Mouse (Mus musculus) cerebral cortex, adult 2 months (tissue): ENCODE data around the gene Rnasel.

ENCODE experiments used
- WGBS: fragments of 180-500 bp; shearing (Covaris S2); methylation state at CpG from one replicate; pipeline ENCODE4 v1.1.7; 2018; 5-methylcytosine and 5-hydroxymethylcytosine counted together

The Rnasel gene

DNA sequence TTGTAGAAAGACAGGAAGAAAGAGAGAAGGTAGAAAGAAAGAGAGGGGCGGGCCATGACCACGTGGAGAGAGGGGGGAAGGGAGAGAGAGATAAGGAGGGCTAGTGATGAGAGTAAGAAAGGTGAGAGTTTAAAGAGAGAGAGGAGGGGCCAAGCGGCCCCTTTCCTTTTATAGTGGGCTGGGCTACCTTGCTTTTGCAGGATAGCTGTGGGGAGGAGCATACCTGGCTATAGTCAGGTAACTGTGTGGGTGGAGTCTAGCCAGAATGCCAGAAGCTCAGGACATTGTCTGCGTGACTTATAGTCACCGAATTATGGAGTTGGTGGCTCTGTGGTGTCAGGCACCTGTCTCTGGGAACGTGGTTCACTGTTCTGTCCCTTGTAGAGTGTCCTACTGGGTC, 20.3 kb downstream of the Rnasel start:
- 68% methylated on average over 6 of the region's 6 CpGs for WGBS

DNA sequence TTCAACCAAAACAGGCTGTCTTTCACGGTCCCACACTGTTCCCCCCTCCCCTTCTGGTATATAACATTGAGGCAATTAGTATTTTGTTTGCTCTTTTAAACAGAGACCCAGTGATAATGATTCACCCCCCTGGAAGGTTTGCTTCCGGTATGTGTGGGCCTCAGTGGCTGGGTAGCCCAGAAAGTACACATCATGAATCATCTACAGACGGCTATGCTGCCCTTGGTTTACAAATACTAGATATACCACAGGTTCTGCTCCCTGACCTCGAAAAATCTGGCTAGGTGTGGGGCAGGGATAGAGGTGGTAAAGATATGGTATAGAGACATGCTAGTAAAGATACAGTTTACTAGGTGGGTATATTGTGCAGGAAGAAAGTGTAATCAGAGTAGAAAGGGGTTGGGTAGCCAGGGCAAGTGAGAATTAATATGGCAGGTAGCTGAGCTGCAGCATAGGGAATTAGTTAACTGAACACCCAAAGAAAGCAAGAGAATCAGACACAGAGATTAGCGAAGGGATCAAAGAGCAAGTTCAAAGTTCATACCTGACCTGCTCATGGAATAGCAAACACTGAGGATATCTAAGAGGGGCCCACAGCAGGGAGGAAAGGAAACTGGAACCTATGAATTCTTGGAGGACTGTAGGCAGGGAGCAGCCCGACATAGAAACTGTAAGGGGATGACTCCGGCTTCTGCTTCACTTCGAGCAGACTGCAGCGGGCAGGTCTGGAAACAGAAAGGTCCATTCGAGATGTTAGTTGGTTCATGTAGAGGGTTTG, 21.0 kb downstream of the Rnasel start:
- WGBS: 89% methylated on average over 10 of the region's 10 CpGs

DNA sequence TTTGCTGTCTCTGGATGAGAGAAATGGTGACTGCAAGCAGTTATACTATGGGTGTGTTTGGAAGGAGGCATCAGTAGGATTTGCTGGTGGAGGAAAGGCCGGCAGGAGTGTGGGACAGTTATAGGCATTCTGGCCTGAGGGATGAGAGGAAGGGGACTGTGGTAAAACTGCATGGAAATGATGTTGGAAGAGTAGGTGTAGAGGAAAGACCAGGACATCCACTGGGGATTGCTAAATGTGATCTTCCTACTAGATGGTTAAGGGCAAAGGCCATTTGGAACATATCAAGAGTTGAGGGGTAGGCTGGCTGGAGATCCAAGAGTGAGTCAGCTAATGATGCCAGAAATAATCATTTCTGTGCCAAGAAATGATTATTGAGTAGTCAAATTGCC, 21.5 kb downstream of the Rnasel start:
- WGBS: 100% methylated on average over 1 of the region's 1 CpGs

DNA sequence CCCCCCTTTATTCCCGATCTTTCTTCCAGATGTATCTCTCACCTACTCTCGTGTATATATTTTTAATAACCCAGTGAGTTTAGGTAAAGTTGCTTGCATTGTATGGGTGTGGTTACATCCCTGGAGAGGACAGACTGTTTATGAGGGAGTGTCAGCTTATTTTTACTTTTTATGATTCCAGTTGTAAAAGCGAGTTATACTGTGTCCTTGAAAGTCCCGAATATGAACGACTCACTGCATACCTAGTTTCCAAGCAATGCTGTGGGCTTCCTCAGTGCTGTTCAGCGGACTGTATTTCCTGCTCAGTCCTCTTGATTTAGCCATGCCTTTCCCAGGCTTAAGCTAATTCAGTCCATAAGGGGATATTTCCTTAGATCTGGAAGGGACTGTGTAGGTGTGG, 25.9 kb downstream of the Rnasel start:
- 78% methylated on average over 6 of the region's 6 CpGs for WGBS

DNA sequence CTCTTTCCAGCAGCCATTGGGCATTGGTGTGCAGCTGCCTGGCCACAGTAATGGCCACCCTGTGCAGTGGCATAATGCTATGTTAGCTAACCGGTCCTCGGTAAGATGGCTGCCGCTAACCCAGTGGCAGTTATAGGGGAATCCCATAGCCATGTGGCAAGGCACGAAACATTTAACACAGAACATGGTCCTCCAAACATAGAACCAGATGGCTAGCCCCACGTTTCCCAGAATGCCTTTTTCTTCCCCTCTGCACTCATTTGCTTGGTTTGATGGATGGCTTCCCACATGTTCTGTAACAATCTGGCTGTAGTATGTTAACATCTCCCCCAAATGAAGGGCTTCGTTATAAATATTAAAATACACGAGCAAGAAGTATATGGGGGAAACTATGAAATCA, 27.0 kb downstream of the Rnasel start:
- 66% methylated on average over 7 of the region's 7 CpGs for WGBS

DNA sequence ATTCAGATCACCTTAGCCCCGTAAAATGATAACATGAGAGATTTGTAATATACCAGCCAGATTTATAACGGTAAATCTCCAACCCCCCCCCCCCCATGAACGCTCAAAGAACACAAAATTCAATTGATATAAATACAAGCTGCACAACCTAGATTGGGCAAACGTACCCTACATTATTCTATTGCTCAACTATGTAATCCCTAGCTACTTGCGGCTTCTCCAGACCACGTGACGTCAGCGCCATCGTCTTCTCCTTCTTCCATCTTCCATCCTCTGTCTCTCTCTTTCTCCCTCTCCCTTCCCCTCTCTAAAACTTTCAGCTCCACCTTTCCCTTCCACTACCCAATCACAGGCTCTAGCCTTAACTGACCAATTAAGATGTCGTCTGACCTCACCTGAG, 29.0 kb downstream of the Rnasel start:
- WGBS: 93% methylated on average over 10 of the region's 10 CpGs

DNA sequence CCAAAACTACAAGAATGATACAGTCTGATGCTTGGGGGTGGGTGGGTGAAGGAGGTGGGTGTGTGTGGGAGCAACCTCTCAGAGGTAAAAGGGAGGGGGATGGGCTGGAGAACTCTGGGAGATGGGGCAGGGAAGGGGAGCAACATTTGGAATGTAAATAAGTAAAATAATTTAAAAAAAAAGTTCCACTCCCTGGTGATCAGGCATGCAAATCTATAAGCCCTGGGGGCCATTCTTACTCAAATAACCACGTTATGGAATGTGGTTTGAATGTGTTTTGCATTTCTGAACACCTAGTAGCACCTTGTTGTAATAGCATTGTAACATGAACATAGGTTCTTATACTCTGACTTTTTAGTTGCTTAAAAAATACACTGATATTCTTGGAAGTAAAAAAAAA, 34.1 kb downstream of the Rnasel start:
- 79% methylated on average over 1 of the region's 1 CpGs for WGBS

DNA sequence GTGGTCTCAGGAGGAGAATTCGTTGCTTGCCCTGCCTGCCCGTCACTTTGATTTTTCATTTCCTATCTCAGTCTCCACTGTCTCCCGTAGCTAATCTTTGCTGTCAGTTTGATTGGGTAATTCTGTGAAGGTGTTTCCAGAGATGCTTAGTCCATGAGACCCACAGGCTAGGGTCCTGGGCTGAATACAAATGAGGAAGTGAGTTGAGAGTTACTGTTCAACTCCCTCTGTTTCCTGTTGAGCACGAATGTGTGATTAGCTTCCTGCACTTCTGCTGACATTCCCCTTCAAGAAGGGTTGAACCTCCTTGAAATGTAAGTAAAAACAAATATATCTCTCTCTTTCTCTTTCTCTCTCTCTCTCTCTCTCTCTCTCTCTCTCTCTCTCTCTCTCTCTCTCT, 36.4 kb downstream of the Rnasel start:
- 79% methylated on average over 4 of the region's 4 CpGs for WGBS

DNA sequence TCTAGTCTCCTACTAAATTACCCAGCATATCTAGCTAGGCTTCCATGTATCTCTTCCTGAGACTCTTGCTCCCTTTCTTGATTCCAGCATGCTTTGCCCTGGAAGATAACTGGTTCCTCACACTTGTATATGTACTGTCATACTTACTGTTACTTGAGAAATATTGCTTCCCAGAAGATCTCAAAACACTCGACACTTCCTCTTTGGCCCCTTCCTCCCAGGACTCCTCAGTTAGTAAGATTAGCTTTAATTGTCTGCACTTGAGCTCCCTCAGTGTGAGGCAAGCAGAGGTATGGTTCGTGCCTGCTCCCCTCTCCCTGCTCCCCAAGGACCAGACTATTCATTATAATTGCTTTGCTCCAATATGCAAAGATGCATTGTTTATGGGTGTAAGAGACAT, 41.5 kb downstream of the Rnasel start:
- WGBS: 81% methylated on average over 2 of the region's 2 CpGs

DNA sequence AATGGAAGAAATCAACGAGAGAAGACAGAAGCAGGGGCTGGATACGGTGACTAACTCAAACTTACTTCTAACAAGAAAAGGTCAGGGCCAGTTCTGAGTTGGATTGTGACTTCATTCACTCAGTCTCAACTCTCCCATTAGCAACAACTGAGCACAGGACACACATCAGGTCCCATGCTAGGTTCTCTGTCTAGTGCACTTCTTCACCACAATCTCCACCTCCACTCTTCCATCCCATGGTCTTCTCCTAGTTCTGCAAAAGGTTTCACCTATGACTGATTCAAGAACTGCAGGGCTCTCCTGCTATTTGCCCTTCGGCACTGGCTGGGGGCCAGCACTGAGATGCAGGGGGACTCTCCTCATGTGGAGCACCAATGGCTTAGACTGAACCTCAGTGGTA, 45.0 kb downstream of the Rnasel start:
- 86% methylated on average over 3 of the region's 3 CpGs for WGBS

DNA sequence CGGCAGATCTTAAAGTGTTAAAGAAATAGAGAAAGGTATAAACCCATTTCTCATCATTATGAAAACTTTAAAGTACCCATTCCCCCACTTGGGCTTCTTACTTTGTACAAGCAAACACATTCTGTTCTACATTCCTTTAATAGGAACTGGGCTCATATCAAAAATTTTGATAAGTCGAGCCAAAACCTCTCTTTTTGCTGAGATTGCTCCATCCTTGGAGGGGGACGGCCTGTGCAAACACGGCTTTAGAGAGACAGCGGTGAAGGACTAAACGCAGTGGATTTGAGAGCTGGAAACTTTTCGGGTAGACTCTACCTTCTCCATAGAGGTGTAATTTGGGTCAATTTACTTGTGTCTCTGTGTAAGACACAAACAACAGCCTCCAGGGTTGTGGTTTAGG, 53.5 kb downstream of the Rnasel start:
- 56% methylated on average over 7 of the region's 7 CpGs for WGBS

DNA sequence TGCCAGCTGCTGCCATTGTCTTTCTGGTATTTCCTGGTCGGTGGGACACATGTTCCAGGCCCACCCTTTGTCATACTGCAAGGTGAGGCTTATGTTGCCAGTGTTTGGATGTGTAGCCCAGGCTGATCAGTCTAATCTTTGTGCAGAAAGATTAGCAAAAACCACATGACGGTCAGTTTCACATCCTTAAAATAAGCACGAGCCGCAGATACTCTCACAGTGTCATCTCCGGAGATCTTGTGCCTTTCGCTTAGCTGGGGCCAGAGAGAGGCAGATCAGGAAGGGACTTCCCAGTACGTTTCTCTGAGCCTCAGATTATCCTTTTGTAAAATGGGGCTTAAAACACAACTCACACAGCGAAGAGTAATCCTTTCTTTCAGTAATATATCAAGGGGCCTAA, 54.3 kb downstream of the Rnasel start:
- WGBS: 76% methylated on average over 8 of the region's 8 CpGs

DNA sequence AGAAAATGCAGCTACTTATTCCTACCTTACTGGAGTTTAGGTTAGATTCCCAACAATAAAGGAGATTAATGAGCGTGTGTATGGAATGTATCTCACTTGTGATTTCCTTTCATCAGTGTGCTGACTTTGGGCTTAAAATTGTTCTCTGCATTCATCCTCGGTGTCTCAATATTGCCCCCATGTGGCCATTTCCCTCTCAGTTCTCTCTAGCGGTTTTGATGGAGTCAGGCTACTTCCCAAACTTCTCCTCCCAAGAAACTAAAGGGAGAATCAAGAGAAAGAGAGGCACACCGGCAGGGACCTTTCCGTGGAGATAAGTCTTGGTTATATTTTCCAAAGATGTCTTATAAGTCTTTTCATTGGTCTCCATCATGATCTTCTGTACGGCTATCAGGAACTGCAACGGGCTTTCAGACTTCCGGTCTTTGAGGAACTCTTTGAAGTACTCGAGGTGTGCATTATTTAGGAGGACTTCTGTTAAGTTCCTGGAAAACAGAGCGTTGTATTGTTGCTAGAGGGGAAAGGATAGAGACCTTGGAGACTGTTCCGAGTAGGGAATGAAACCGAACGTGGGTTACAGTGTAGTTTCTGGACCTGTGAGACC, 58.3 kb downstream of the Rnasel start:
- 49% methylated on average over 13 of the region's 13 CpGs for WGBS
